Mouse (Mus musculus): Measurements from ENCODE around the gene Tmem212. TPM values are rescaled to one million over a fixed set of nuclear protein-coding genes. Genes with fewer than 3 reads are reported as not detected.

Tmem212 gene
- polyA plus RNA-seq, 1 experiment from 2014 or later, result not detected

GRCm38 (mm10) chr3:27827236-27827635 is 68.9 kb downstream of the Tmem212 start:
- no peak overlapping the region for H3K4me2 ChIP-seq
- H3K9ac ChIP-seq, result no peak overlapping the region
- 81% methylated on average over 3 of the region's 3 CpGs for WGBS
- H3K4me3 ChIP-seq, result no peak overlapping the region
- H3K27ac ChIP-seq (replicated peaks), result no peak overlapping the region
- no peaks in the 10 kb centered on the region for H3K27me3 ChIP-seq
- H3K9me3 ChIP-seq, result no peaks in the 10 kb centered on the region
- no peaks in the 10 kb centered on the region for H3K4me1 ChIP-seq (replicated peaks)
- H3K36me3 ChIP-seq, result no peaks in the 10 kb centered on the region
- ATAC-seq (ENCODE audit: low read depth), result no peak

- Histone ChIP-seq H3K4me1 (replicated peaks) (no peaks in the 10 kb centered on the region), H3K9ac (no peak overlapping the region), H3K27me3 (no peaks in the 10 kb centered on the region), H3K4me2 (no peak overlapping the region), H3K4me3 (no peak overlapping the region), H3K9me3 (no peaks in the 10 kb centered on the region), H3K36me3 (no peaks in the 10 kb centered on the region), H3K27ac (replicated peaks) (no peak overlapping the region)
- 90% methylated on average over 4 of the region's 4 CpGs for WGBS
- no peak for ATAC-seq (ENCODE audit: low read depth)
These were observed 70.2 kb downstream of the Tmem212 start for GRCm38 (mm10) chr3:27825985-27826384.

Other genes with a start within 250 kb of the Tmem212 start
- 10.1 and 11.7 TPM in 2 replicates for gene Fndc3b, start 185.1 kb downstream of the Tmem212 start, polyA plus RNA-seq (2015; fragmentation: Nextera tagmentation; extraction: Ambion mirVana)
- gene Pld1, start 42.3 kb upstream of the Tmem212 start, polyA plus RNA-seq (2015; fragmentation: Nextera tagmentation; extraction: Ambion mirVana), result 4.5 and 5.6 TPM in 2 replicates